Mouse (Mus musculus): ENCODE results near the gene Satb2. TPM values are rescaled to one million over a fixed set of nuclear protein-coding genes. Genes with fewer than 3 reads are reported as not detected.

Satb2 gene
- total and polyA plus RNA-seq, 3 experiments: not detected

DNA sequence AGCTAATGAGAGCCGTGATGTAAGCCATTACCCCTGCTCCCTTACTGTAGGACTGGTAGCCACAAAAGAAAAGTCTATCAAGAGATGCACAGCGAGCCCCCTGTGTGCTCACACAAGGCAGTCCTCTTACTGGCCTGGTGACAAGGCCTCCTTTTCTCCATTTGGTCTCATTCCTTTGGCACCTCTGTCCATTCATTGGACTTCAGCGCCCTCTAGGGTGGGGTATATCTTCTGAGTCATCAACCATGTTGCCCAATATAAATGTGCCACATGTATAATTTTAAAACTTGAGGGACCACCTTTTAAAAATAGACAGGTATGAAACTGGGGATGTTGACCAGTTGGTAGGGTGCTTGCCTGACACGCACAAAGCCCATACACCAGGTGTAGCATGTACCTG is 13.2 kb upstream of the Satb2 start:
- no peak for TF ChIP-seq MEF2A (IDR thresholded peaks at IDR 0.05; ENCODE audit: extremely low read depth, insufficient replicate concordance, low read depth, low read length, poor library complexity, severe bottlenecking)
- no peak for TF ChIP-seq UBTF (IDR thresholded peaks at IDR 0.05; ENCODE audit: borderline replicate concordance, insufficient read depth, low read depth, low read length)
- TF ChIP-seq ZMIZ1 (IDR thresholded peaks at IDR 0.05; ENCODE audit: low read depth, low read length): no peak
- TF ChIP-seq KAT2A (conservative IDR thresholded peaks at IDR 0.05; ENCODE audit: low read depth, low read length): no peak
- TF ChIP-seq SIN3A (IDR thresholded peaks at IDR 0.05; ENCODE audit: low read length): no peak
- no peak for TF ChIP-seq MAZ (IDR thresholded peaks at IDR 0.05; ENCODE audit: low read depth, low read length)
- TF ChIP-seq CHD2 (IDR thresholded peaks at IDR 0.05; ENCODE audit: low read length): no peak
- no peak for TF ChIP-seq GABPA (IDR thresholded peaks at IDR 0.05; ENCODE audit: low read depth, low read length)
- TF ChIP-seq MAX (IDR thresholded peaks at IDR 0.05; ENCODE audit: low read length): no peak
- no peak overlapping the region for H3K9ac ChIP-seq (ENCODE audit: control insufficient read depth, low read depth, low read length, poor library complexity, severe bottlenecking)
- H3K79me2 ChIP-seq (ENCODE audit: control insufficient read depth, insufficient read depth, low read length, poor library complexity): no peaks in the 10 kb centered on the region
- H3K27ac ChIP-seq (ENCODE audit: control insufficient read depth, low read depth, low read length): no peak overlapping the region
- no peak overlapping the region for H3K4me3 ChIP-seq (ENCODE audit: control insufficient read depth in 1 of 2, insufficient read depth in 1 of 2, low read depth in 2 of 2, low read length in 2 of 2)
- no peaks in the 10 kb centered on the region for H3K27me3 ChIP-seq (ENCODE audit: control insufficient read depth in 1 of 2, insufficient read depth in 2 of 2, low read length in 2 of 2)
- no peaks in the 10 kb centered on the region for H3K4me1 ChIP-seq (ENCODE audit: control insufficient read depth in 1 of 2, insufficient read depth in 2 of 2, low read length in 2 of 2)
- H3K9me3 ChIP-seq (replicated peaks; ENCODE audit: insufficient read depth, low read length): no peaks in the 10 kb centered on the region
- DNase-seq (ENCODE audit: low read depth, low spot score): no peak
- no peaks in the 10 kb centered on the region for H3K36me3 ChIP-seq (ENCODE audit: control insufficient read depth in 1 of 2, insufficient read depth in 2 of 2, low read length in 2 of 2)

DNA sequence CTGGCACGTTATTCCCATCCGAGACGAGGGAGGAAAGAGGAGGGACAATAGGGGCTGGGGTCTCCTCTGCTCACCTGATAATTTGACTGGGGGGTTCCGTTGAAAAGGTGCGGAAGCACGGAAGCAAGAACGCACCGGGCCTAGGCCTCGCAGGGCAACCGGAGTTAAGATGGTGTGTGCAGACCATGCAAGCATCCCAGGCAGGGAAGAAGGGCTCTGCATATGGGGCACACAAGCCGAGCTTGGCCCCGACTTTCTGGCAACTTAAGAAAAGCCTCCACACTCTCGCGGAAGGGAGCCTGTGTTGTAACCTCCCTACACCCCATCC is 6.0 kb upstream of the Satb2 start:
- DNase-seq (ENCODE audit: low read depth, low spot score): no peak
- Histone ChIP-seq H3K27me3 (ENCODE audit: control insufficient read depth in 1 of 2, insufficient read depth in 2 of 2, low read length in 2 of 2) (no peaks in the 10 kb centered on the region), H3K36me3 (ENCODE audit: control insufficient read depth in 1 of 2, insufficient read depth in 2 of 2, low read length in 2 of 2) (no peaks in the 10 kb centered on the region), H3K4me1 (ENCODE audit: control insufficient read depth in 1 of 2, insufficient read depth in 2 of 2, low read length in 2 of 2) (no peaks in the 10 kb centered on the region), H3K4me3 (ENCODE audit: control insufficient read depth in 1 of 2, insufficient read depth in 1 of 2, low read depth in 2 of 2, low read length in 2 of 2) (no peak overlapping the region), H3K9ac (ENCODE audit: control insufficient read depth, low read depth, low read length, poor library complexity, severe bottlenecking) (no peak overlapping the region), H3K9me3 (replicated peaks; ENCODE audit: insufficient read depth, low read length) (no peaks in the 10 kb centered on the region), H3K79me2 (ENCODE audit: control insufficient read depth, insufficient read depth, low read length, poor library complexity) (no peaks in the 10 kb centered on the region), H3K27ac (ENCODE audit: control insufficient read depth, low read depth, low read length) (no peak overlapping the region)
- TF ChIP-seq SMC3 (IDR thresholded peaks at IDR 0.05; ENCODE audit: low read depth, low read length) (no peak), TCF12 (IDR thresholded peaks at IDR 0.05; ENCODE audit: low read depth, low read length) (no peak), KAT2A (conservative IDR thresholded peaks at IDR 0.05; ENCODE audit: low read depth, low read length) (no peak), TAL1 (IDR thresholded peaks at IDR 0.05; ENCODE audit: low read length) (no peak), MYB (IDR thresholded peaks at IDR 0.05; ENCODE audit: low read depth, low read length) (no peak)

DNA sequence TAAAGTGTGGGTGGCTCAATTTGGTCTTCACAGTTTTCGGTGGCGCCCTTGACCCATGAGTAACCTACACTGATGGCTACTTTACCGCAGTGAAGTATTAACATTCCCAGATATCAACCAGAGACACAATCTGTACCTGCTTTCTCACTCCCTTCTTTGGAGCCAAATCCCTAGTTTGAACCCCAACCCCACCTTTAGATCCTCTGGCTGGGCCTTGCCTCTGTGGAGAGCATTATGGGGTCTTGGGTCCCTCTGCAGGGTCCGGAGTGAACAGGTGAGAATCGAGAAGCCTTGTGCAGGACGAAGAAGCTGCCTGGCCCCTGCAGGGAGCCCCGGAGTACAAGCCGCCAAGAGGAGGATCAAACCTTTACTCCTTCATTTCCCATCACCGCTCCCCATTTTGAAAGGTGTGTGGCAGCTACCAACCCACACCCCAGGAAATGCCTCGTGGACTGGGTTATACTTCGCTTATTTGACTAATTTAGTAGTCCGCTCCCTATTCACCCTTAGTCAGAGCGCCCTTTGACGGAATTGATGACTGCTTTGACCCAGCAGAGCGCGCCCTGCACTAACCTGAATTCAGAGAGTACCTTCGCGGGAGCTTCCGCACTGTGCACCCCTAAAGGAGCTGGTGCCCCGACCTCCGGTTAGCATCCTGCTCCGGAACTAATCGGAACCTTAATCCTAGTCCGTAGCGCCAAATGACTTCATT is 5.5 kb upstream of the Satb2 start:
- no peaks in the 10 kb centered on the region for H3K36me3 ChIP-seq (ENCODE audit: control insufficient read depth in 1 of 2, insufficient read depth in 2 of 2, low read length in 2 of 2)
- DNase-seq (ENCODE audit: low read depth, low spot score): no peak
- no peaks in the 10 kb centered on the region for H3K9me3 ChIP-seq (replicated peaks; ENCODE audit: insufficient read depth, low read length)
- no peaks in the 10 kb centered on the region for H3K27me3 ChIP-seq (ENCODE audit: control insufficient read depth in 1 of 2, insufficient read depth in 2 of 2, low read length in 2 of 2)
- H3K4me1 ChIP-seq (ENCODE audit: control insufficient read depth in 1 of 2, insufficient read depth in 2 of 2, low read length in 2 of 2): no peaks in the 10 kb centered on the region
- no peak for TF ChIP-seq TCF12 (IDR thresholded peaks at IDR 0.05; ENCODE audit: low read depth, low read length)
- no peak for TF ChIP-seq ELF1 (IDR thresholded peaks at IDR 0.05; ENCODE audit: low read depth, low read length)
- no peak for TF ChIP-seq ZNF384 (IDR thresholded peaks at IDR 0.05; ENCODE audit: low read depth, low read length)
- TF ChIP-seq TAL1 (IDR thresholded peaks at IDR 0.05; ENCODE audit: low read length): no peak
- TF ChIP-seq JUND (IDR thresholded peaks at IDR 0.05; ENCODE audit: low read depth, low read length): no peak
- no peak for TF ChIP-seq EP300 (IDR thresholded peaks at IDR 0.05; ENCODE audit: low read depth in 1 of 2, low read length in 2 of 2)
- H3K9ac ChIP-seq (ENCODE audit: control insufficient read depth, low read depth, low read length, poor library complexity, severe bottlenecking): no peak overlapping the region
- H3K4me3 ChIP-seq (ENCODE audit: control insufficient read depth in 1 of 2, insufficient read depth in 1 of 2, low read depth in 2 of 2, low read length in 2 of 2): no peak overlapping the region
- no peaks in the 10 kb centered on the region for H3K79me2 ChIP-seq (ENCODE audit: control insufficient read depth, insufficient read depth, low read length, poor library complexity)
- H3K27ac ChIP-seq (ENCODE audit: control insufficient read depth, low read depth, low read length): no peak overlapping the region

Measured in MEL (cell line).